Mouse (Mus musculus): ENCODE measurements around the gene Tbx10.

DNA sequence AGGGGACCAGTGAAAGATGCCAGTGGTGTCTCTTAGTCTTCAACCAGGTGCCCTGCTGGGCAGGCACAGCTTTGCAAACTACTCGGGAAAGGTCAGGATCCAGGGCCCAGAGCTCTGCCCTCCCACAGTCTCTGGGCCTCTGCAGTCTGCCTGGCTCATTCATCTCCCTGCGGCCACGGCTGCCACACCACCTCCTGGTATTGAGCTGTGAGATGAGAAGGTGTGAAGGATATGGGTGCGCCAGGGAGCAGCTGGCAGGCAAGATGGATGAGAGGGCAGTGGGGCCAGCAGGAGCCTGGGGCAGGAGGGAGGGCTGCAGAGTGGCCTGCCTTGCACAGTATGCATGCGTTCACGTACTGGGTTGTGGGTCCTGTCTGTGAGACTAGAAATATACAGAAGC is 1.7 kb upstream of the Tbx10 start:
- TF ChIP-seq POLR2A (IDR thresholded peaks at IDR 0.05; ENCODE audit: extremely low read depth, insufficient read depth, low read length): no peak
- no peak for TF ChIP-seq CTCF (IDR thresholded peaks at IDR 0.05; ENCODE audit: extremely low read depth, insufficient read depth, low read length)
